Mouse (Mus musculus) layer of hippocampus, postnatal 25 days (tissue): ENCODE results near the gene Rab6a. TPM values are rescaled to one million over a fixed set of nuclear protein-coding genes. Genes with fewer than 3 reads are reported as not detected.
"Not testable (repeated sequence)": the region's sequence is repeated elsewhere in the genome, so short reads cannot be mapped to it uniquely, and the experiment has no call there.

Experiments
- DNase-seq, 2 experiments: peaks; one replicate each; pipeline ENCODE4 v3.0.0; 2022; ENCODE audit warnings: mixed read lengths in 2 of 2, low spot score in 1 of 2; ENCODE audit errors: extremely low spot score in 1 of 2
- total RNA-seq, 2 experiments: library from RNA; stranded (reverse); gene quantifications; 2 replicates each; pipeline ENCODE4 v1.2.3; 2021

Rab6a gene
- 100 to 1,000 TPM; 373 to 387 TPM for total RNA-seq

DNA sequence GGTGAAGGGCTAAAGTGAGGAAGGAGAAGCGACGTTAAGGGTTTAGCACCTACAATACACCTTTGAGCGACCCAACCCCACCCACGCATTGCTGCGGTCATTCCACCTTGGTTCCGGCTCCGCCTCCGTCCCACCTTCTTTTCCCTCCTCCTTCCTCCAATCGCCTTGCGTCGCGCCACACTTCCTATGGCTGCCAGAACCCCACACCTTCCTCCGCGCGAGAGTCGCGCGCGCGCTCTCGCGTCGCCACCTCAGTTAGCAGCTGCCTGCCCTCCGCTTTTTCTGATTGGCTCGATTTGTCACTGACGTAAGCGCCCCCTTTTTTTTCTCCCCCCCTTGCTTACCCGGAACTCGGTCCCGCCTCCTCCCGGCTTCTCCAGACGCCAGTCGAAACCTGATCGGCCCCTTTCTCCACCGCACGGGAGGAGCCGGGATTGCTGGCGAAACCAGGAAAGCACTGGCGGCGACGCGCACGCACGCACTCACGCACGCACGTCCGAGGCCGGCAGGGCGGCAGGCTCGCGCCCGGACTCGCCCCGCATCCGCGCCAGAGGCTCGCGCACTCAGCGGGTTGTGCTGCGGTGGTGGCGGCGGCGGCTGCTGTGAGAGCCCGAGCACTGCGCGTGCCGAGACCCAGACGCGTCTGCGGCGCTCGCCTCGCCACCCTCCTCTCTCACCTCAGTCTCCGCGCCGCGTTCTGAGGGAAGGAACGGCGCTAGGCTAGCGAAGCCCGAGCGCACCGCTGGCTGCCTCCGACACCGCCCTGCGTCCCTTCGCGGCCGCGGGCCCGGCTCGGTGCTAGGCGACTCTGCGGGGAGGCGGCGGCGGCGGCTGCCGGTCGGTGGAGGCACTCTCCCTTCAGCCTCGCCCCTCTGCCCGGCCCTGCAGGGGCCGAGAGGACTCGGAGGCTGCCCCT lies at the start of gene Rab6a:
Gene Rab6a, plus strand, starts transcription at position 197 of the 916 bp plus-strand sequence.
- peak; percentile 84 to 90 for DNase-seq

DNA sequence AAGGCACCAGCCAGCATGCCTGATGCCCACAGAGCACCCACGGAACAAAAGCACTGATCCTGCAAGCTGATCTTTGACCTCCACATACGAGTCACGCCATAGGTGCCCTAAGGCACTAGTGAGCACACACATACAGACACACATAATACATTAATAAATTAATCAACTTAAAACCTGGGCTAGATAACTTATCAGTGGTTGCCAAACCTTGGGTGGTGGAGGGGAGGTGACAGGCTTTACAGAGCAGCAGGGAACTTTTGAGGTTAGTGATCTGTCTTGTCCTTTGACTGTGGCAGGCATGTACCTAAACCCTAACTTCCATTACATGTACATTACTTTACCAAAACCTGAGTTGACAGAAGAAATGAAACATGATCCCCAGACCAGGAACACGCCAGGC lies 47.9 kb upstream of the Rab6a start:
- no peak for DNase-seq

DNA sequence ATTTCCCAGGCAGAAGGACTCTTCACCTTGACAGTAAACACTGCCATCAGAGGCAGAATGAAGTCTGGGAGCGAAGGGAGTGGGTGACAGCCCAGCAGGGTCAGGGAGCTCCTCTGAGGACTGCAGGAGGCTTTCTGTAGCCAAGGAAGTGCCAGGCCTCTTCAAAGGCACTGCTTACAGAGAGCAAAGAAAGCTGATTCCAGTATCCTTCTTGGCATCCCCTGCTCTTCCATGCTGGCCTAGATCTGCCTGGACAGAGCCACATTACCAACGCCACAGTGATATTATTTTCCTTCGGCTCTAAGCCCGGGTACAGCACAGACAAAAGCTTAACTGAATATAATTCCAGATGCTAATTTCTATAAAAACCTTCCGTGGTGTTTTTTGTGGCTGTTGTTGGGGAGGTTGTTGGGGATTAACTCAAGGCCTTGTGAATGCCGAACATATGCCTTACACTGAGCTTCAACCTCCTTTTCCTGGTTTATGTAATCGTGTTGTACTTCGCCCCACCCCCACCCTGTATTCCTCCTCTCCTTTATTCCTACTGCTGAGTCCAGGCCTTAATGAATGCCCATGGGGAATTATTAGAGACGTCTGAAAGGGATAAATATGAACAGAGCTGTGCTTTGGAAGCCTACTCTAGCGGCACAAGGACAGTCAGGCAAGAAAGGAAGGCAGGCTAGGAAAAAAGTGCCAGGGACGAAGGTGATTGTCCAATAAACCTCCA lies 45.2 kb upstream of the Rab6a start:
- DNase-seq, result no peak

DNA sequence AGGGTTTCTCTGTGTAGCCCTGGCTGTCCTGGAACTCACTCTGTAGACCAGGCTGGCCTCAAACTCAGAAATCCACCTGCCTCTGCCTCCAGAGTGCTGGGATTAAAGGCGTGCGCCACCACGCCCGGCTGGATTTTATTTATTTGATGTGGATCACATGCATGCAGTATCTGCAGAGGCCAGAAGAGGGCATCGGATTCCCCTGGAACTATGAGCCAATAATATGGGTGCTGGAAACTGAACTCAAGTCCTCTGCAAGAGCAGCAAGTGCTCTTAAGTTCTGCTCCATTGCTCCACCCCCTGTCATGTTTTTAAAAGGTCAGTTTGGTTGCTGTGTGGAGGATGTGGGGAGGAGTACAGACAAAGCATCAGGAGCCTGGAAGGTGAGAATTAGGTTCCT lies 40.0 kb upstream of the Rab6a start:
- DNase-seq, result not testable (repeated sequence)

DNA sequence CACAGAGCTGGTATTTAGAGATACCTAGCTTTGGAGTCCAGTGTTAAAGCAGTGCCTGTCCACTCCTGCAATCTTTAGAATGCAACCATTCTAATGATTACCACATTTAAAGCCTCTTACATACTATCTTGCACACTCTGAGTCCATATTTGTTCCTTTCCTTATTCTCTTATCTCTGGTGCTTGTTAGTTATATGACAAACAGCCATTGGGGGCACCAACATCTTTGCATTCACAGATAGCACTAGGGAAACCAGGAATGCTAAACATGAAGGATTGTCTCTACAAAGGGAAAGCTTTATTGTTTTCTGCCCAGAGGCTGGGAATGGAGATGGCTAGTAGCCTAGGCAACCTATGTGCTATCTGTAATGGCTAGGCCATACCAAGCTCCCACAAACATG lies 37.3 kb upstream of the Rab6a start:
- no peak for DNase-seq

DNA sequence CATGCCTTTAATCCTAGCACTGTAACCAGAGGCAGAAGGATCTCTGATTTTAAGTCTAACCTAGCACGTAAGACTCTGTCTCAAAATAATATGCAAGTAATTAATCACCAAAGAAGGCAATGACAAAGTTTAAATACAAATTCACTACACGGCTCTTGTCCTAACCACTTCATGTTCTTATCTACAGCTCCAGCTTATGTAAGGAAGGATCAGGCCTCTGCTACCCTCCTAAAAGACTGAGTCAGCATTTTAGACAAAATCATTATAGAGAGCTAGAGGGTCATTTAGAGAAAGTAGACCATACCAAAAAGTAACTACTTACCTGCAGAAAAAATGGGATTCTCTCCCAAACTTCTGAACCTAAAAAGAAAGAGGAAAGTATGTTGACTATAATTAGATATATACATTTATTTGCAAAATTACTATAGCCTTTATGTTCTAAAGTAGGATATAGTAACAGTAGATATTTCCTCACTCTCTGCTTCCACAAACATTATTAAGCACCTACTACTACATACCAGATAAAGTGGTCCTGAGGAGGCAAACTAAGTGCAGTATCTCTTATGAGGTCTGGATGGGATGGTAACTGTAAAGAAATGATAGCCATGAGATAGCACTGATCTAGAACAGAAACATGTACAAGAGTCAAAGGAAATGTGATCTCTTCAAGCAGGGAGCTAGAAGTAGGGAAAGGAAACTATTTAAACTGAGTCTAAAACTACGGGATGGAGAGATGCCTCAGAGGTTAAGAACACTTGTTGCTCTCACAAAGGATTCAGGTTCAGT lies 36.1 kb upstream of the Rab6a start:
- no peak for DNase-seq

DNA sequence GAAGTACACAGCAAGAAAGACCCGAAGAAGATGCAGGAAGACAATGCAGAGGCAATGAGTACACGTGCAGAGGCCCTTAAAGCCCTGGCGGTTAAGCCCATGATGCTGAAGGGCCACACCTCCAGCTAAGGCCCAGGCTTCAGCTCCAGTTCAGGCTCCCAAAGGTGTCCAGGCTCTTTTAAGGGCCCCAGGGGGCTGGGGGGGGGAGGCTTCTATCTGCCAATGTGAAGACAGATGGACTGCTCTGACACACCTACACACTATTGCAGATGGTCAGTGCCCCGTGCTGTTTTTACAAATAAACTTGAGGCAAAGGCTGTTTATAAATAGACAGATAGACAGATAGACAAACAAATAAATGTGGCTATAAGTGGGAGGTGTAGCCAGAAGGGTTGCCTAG lies 35.1 kb upstream of the Rab6a start:
- DNase-seq, result no peak

DNA sequence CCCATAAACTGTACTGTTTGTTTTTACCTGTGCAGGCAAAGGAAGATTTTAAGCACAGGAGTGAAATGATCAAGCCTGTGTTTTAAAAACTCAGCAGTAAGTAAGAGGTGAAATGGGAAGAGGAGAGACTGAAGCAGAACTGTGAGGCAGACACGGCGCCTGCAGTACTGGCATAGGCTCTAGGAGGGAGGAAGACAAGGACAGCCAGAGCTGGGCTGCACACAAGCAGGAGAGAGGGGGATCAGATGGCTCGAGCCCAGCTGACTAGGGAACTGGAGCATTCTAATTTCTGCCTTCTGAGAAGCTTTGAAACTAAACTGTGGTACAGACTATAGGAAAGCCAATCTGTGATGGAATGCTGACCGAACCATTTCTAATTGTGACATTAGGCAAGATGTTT lies 34.5 kb upstream of the Rab6a start:
- DNase-seq, result no peak

DNA sequence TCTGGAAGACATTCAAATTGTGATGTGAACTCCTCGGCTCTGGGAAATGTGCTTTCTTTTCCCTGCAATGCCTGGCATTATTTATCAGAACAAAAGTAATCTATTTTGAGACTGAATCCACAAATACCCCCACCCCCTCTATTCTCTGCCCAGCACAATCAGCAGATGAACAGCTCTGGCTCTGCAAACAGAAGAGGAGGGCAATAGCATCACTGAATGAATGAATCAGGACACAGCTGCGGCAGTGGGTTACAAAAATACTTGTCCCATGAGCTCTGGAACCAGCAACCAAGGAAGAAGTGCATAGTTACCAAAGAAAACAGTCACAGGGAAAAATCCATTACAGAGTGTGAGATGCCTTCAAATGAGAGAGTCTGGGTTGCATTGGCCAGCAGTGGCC lies 28.4 kb upstream of the Rab6a start:
- no peak for DNase-seq

DNA sequence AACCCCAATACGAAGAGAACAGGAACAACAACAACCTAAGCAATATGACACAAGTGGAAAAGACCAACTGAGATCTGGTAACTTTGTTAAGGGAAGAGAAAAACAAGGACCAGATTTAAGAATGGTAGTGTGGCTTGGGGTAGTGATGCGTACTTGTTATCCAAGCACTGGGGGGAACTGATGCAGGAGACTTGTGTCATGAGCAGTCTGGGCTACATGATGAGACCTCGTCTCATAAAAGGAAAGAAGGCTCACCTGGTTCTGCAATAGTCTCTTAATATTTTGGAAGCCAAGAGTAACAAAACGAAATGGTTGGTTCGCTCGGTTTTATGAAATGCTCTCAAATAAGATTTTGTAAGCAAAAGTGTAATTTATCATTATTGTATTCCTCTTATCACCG lies 25.0 kb upstream of the Rab6a start:
- no peak for DNase-seq

DNA sequence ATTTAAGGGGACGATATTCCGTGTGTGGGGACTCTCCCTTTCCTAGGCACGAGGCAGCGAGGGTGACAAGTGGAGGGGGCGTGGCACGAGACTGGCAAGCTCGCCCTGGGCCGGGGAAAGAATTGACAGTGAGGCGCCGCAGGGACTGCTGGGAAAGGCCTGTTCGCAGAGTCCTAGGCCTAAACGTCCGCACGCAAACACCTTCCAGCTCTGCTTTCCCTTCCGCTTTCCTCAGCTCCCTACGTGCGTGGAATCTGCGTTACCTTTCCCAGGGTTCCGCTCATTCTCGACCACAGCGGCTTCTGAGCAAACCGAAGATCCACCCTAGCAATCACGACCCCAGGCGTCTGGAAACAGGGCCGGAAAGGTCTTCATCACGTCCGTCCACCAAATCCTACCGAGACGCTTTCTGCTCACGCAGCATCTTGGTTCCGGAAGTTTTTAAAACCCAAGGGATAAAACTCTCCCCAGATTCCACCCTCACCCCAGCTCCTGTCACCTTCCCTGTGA lies 24.4 kb upstream of the Rab6a start:
- DNase-seq, result peak; percentile 85 to 89

DNA sequence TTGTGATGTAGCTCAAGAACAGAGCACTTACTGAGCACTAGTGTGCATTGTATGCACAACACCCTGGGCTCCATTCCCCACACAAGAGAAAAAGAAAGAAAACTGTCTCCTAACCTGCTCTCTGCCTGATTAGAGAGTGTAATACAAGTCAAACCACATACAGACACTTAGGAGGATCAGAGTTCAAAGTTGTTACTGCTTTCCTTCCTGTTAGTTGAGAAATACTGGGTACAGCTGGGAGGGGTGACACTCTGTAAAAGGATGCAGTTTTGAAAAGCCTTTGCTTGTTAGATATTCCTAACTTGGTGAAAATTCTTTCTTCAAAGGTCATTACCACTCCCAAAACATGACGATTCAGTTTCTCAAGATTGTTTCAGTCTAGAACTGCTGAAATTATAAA lies 17.4 kb upstream of the Rab6a start:
- no peak for DNase-seq

DNA sequence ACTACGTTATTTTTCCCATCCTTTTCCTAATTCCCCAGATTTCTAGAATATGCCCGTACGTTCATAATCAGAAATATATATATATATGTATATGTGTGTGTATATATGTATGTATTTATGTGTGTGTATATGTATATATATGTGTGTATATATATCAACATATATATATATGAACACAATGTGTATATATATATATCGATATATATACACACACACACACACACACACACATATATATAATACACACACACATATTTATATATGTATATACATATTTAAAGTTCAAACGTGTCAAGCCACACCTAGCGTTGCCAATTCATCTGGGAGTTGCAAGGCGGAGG lies 16.7 kb upstream of the Rab6a start:
- no peak for DNase-seq

DNA sequence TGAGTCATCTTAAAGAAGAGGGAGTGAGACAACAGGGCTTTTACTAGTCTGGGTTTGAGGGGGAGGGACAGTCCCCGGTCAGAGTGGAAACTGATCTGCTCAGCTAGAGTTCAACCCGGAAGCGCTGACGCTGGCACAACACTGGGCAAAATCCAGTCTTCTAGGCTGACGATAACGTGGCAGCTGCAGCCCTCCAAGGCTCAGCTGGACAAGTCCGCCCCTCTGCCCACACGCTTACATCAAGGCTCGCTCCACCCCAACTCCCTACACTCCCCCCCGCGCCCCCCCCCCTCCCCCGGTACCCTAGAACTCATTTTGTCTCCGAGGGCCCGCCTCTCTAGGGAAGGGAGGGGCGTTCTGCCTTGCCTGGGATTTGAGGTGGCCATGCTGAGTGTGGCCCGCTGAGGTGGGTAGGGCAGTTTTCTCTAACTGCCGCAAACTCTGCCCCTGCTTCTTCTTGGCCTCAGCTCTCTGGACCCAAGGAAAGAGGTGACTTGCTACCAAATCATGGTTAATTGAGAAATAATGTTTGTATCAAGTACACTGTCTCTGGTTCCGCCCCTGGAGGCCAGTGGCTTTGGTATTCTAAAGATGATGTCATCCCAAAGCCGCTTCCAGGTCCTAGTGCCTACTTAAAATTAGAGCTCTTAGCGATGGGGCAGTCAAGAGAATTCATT lies 16.2 kb upstream of the Rab6a start:
- peak; percentile 56 to 79 for DNase-seq

DNA sequence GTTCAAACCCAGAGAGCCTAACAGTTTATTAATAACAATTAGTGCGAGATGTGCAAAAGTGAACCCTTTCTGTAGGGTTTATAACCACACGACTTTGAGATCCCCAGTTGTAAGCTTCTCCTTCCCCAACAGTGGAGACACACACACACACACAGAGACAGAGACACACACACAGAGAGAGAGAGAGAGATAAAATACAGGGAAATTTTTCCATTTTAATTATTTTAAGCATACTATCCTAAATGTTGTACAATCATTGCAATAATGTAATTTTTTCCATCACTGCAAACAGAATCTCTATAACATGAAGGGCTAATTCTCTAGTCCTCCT lies 15.7 kb upstream of the Rab6a start:
- no peak for DNase-seq

DNA sequence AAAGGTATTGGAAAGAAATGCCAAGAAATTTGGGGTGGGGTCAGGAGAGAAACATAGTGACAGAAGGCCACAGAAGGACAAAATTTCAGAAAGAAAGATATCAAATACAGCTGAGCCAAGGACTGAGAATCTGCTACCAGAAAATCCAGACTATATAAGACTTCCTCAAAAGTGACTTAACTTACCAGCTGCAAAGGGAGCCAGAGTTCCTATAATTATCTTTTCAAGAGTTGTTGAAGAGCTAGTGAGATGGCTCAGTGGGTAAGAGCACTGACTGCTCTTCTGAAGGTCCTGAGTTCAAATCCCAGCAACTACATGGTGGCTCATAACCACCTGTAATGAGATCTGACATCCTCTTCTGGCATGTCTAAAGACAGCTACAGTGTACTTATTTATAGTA lies 13.9 kb upstream of the Rab6a start:
- no peak for DNase-seq

DNA sequence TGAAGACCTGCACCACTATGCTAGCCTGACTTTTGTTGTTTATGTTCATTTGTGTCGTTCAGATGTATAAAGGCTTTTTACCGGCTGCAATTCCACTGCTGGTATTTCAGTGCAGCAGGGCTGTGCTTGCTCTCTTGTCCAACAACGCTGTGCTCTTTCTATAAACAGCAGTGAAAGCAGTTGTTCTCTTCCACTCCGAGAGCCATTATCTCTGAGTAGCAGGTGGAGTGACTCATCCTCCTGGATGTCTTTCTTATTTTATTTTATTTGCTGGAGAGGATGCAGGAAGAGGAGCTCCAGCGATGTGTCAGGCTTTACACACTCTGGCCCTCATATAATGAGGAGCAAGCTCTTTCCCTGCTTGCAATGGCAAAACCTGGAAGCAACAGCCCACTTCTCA lies 7.0 kb upstream of the Rab6a start:
- no peak for DNase-seq

DNA sequence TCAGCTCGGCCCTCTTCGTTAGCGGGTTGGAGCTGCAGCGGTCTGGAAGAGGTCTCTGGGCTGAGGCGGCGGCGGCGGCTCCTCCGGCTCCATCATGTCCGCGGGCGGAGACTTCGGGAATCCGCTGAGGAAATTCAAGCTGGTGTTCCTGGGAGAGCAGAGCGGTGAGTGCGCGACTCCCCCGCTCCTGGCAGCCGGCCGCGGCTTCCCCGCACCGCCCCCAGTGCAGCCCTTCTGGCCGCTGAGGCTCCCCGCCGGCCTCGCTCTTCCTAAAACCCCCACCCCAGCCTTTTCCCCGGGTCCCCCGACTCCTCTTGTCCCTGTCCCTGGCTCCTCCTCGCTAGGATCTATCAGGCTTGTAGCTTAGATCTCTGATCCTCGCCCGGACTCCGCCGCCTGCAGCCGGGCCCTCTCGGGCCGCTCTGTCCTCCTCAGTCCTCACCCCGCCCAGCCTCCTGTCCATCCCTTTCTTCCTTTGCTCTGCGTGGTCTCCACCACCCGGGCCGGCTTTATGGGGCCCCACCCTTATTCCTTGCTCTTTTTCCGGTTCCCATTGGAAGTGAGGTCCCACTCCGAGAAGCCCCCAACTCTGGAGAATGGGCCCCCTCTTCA lies 1.0 kb downstream of the Rab6a start, which contains the start of gene Mrpl48:
Gene Mrpl48, minus strand, starts transcription at position 172 of the 612 bp plus-strand sequence.
- peak; percentile 48 to 60 for DNase-seq

DNA sequence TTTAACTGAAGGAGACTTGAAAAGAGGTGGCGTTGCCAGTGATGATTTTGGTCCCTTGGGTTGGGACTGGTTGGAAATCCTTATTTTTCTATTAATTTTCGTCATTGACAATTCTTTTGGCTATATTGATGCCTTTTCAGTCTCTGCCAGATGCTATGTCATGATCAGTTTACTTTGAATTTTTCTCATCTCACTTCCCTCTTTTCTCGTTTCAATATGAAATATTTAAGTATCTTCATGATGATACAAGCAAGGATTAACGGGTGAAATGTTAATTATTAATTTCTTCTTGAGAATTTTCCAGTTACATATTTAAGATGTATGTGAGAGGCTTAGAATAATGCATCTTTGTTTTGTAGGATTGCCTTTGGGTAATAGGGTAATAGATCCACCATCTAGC lies 1.7 kb downstream of the Rab6a start:
- no peak for DNase-seq
